Mouse (Mus musculus) urinary bladder, postnatal 36 days (tissue): ENCODE measurements around the gene Psen2.
A peak's percentile ranks its signal among the peaks of the same experiment; 100 is the strongest.

Experiments
- DNase-seq, 2 experiments: peaks; one replicate each; pipeline ENCODE4 v3.0.0; 2022; ENCODE audit warnings: low spot score in 2 of 2, mixed read lengths in 1 of 2

The Psen2 gene

GRCm38 (mm10) chr1:180198959-180199714 is 64.1 kb downstream of the Psen2 start, which contains the start of gene Coq8a:
Gene Coq8a, minus strand, starts transcription at chr1:180199602.
- DNase-seq, result no peak

- DNase-seq, result peak; percentile 60 to 62
These were observed 65.3 kb downstream of the Psen2 start for GRCm38 (mm10) chr1:180197956-180198355.

- peak in 1 of 2 experiments; percentile 48 for DNase-seq
These were observed 66.7 kb downstream of the Psen2 start for GRCm38 (mm10) chr1:180196508-180196907.

- peak; percentile 97 to 99 for DNase-seq
These were observed 67.4 kb downstream of the Psen2 start for GRCm38 (mm10) chr1:180195703-180196381.

- peak in 1 of 2 experiments; percentile 54 for DNase-seq
These were observed 68.3 kb downstream of the Psen2 start for GRCm38 (mm10) chr1:180194781-180195471.

DNA sequence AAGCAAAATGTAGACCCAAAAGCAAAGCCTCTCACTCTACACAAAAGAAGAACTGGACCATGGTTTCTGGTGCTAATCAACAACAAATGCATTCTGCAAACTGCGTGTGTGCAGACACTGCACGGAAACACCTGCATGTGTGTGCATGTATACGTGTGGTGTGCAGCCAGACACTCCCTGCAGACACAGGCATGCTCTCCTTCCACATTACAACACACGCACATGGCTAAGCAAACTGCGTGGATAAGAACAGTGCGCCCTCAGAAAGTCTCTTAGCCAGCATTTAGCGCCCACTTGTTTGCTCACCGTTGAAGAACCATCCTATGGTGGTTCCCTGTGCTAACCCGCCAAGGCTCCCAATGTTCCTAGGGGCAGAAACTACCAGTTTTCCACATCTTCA is 69.2 kb downstream of the Psen2 start:
- DNase-seq, result no peak

DNA sequence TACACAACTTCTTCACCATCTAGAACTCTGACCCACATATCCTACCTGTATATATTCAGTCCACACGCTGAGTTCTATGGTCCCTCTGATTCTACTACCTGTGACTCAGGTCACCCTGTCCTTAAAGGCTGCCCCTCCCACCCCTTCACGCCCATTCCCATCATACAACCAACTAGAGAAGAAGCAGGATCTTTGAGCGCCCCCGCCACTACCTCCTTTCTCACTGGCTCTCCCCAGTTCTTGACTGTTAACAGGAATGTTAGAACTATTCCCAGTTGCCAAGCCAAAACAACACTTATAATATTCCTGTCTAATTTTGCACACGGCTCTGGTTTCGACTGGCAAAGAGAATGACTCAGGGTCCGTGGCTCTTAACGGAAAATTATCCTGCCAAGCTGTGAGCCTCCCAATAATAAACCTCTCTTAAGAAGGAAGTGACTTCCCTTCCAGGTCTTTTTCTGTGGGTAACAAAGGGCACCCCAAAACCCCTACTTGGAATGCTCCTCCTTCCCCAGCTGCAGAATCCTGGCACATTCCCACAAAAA is 69.8 kb downstream of the Psen2 start:
- no peak for DNase-seq

DNA sequence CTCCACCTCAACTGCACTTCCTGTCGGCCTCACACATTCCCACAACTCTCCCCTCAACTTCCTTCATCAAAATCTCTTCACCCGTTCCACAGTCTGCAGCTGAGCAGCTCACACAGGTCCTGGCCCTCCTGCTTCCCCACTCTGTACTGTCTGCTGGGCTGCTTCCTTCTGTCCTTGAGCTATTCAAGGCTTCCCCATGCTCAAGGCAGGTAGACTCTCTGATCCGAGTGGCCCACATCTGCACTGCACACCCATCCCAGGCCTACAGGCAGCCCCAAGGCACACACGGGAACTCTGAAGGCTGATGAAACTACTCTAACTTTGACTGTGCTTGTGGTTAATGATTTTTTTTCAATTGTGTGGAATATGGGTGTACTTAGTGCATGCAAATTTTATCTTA is 70.4 kb downstream of the Psen2 start:
- DNase-seq, result no peak

DNA sequence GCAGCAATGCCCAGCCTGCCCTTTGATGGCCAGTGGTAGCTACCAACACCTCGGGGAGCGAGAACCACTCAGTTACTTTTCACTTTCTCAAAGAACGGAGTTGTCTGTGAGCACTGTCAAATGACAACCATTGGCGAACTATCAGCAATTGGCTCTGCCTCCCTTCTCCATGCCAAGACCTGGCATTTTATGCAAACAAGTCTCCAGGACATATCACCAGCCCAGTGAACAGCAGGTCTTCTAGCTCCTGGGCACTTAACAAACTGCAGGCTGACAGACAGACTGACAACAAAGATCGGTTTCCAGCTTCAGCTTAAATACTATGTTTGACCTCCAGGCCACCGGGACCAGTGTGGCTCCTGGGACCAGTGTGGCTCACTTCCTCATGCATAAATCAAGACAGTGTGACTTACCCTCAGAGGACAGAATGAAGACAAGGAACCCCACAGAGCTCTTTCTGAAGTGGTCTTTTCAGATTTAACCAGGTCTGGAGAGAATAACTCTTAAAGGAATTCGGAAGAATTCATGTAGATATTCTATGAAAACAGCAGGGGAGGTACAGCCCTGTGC is 71.5 kb downstream of the Psen2 start:
- no peak for DNase-seq

- no peak for DNase-seq
These were observed 72.1 kb downstream of the Psen2 start for GRCm38 (mm10) chr1:180191112-180191511.

GRCm38 (mm10) chr1:180188951-180189350 is 74.3 kb downstream of the Psen2 start:
- peak in 1 of 2 experiments; percentile 59 for DNase-seq

GRCm38 (mm10) chr1:180186371-180186770 is 76.9 kb downstream of the Psen2 start:
- DNase-seq, result no peak

GRCm38 (mm10) chr1:180185877-180186276 is 77.4 kb downstream of the Psen2 start:
- DNase-seq, result no peak

DNA sequence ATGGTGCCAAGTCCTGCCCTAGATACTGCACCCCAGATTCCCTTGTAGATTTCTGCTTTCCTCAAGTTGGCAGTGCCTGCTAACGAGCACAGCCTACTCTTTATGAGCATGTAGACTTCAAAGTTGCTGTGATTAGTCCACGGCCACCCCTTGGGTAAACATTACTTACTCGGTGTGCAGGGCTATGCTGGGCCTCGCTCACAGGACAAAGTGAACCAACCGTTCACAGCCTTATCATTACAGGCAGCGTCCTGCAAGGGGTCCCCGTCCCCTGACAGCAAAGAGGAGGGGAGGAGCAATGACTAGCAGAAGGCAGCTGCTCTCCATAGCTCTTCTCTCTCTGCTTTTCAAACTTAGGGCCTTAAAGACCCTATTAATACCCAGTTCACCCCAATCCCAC is 78.5 kb downstream of the Psen2 start:
- DNase-seq, result no peak

GRCm38 (mm10) chr1:180183525-180184159 is 79.6 kb downstream of the Psen2 start:
- no peak for DNase-seq

GRCm38 (mm10) chr1:180182731-180183130 is 80.5 kb downstream of the Psen2 start:
- no peak for DNase-seq

GRCm38 (mm10) chr1:180181966-180182319 is 81.3 kb downstream of the Psen2 start:
- DNase-seq, result no peak

DNA sequence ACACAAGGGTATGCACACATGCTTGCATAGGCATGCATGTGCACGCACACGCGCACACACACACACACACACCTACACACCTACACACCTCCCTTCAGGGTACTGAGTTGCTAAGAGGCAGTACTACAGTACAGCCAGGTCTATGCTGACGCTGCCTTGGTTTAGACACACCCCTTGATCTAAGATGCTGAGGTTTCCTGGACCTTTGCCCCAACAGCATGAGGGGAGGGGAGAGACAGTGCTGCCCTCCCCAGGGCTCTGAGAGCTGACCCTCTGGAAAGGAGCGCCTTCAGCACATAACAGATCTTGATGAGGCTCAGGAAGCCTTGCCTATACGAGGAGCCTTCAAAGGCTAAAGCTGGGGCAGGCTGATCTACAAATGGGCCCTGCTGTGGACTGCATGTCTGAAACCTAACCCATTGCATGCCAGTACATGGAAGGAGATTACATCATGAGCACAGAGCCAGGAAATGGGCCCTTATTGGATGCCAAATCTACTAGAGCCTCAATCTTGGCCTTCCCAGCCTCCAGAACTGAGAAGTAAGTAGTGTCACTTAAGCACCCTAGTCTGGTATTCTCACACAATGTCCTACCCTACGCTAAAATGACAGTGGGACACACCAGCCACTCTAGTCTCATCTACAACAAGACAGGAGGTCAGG is 81.8 kb downstream of the Psen2 start:
- no peak for DNase-seq

DNA sequence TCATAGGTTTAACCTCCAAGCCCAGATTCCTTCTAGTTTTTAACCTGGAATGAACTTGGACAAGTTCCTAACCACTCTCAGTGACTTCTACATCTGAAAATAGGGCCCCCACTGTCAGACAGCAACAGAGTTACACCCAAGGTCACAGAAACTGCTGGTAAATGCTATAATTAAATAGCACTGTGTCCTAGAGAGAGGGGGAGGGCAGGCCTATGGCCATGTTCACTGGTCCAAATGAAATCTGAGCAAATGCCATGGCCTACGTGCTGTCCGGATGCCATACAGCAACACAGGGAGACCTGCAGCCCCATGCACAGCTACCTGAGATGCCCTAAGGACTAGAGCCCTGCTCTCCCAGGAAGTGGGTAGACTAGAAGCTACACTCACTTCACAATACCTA is 83.4 kb downstream of the Psen2 start:
- DNase-seq, result no peak

DNA sequence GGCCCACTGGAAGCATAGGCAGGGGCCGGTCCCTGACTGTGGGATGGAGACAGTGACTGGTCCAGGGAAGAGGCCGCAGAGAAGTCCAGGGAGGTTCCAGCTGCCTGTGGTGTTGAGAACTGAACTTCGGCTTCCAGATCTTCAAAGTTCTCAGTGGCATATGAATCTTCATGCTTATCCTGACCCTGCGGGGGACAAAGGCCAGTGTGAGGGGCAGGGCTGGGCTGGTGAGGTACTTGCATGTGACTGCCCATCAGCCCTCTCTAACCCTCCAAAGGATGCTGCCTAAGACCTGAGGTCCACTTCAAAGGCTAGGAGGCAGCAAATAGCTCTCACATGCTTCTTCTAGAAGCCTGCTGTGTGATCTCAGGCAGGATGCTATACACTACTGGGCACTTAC is 84.1 kb downstream of the Psen2 start:
- DNase-seq, result no peak

- DNase-seq, result no peak
These were observed 84.9 kb downstream of the Psen2 start for GRCm38 (mm10) chr1:180178340-180178739.
